Mouse (Mus musculus): ENCODE measurements at regions not wholly inside any gene's neighbourhood (a gene's known extent, or its start where the extent isn't known, plus 50 kb on each side); places are given as distances from the start of the nearest gene placed in this dataset.

DNA sequence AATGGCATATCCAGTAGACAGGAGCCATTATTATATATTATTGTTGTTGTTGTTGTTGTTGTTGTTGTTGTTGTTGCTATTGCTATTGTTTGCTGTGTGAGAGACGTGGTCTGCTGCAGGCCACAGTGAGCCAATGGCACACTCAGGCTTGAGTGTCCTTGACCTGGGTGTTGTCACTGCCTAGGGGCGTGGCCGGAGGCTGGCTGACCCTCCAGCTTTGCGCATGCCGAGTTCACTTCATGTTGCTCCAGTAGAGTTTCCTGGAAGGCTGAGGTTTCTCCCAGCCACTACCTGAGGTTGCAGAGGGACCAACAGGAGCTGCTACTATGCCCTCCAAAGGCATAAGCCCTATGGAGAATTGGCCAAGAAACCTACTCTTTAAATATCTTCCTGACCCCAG lies 83.1 kb upstream of the Csf3r start:
- DNase-seq: no peak

DNA sequence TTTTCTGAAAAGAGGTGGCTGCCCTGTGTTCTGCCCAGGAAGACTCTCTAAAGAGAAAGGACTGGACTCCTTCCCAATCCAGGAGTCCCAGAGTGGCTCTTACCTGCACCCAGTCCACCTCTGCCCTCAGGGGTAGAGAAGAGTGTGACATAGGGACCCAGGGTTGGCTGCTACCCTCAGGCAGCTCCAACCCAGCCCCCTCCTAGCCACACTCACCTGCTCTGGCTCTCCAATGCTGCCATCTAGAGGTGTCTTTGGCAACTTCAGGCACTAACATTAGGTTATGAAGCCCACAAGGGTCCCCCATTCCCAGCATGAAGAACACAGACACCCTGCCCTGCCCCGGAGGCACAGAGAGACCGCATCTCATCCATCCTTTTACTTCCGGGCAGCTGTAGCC lies 82.4 kb upstream of the Csf3r start:
- peak; percentile 12 for DNase-seq

DNA sequence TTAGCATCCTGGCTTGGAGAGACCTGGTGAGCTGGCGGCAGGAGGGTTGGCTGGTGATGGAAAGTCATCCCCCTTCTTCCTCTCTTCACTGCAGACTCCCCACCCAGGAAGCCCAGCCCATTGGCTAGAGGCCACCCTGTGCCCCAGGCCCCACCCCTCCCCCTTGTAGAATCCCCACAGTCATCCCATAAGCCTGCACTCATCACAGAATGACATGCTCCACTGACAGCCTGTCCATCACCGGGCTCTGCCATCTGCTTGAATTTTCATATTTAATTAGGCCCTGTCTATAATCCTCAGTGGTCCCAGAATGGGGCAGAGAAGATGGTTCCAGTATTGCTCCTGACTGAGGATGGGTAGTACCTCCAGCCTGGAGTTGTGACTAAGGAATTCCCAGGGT lies 79.3 kb upstream of the Csf3r start:
- DNase-seq: no peak

DNA sequence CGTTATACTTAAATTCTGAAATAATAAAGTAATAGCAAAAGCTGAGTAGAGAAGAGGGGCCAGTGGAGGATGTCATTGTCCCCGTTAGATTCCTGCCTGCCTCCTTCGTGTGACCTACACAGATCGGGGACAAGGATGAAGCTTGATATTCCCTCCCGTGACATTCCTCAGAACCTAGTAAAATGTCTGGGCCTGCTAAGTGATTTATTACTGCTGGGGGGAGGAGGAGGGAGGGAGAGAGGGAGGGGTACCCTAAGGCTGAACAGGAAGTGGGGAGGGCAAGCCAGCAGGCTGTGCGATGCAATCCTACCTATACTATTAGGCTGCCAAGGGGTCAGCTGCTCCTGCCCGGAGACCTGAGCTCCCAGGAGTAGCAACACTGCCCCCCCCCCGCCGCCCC lies 64.9 kb upstream of the Csf3r start:
- no peak for DNase-seq

DNA sequence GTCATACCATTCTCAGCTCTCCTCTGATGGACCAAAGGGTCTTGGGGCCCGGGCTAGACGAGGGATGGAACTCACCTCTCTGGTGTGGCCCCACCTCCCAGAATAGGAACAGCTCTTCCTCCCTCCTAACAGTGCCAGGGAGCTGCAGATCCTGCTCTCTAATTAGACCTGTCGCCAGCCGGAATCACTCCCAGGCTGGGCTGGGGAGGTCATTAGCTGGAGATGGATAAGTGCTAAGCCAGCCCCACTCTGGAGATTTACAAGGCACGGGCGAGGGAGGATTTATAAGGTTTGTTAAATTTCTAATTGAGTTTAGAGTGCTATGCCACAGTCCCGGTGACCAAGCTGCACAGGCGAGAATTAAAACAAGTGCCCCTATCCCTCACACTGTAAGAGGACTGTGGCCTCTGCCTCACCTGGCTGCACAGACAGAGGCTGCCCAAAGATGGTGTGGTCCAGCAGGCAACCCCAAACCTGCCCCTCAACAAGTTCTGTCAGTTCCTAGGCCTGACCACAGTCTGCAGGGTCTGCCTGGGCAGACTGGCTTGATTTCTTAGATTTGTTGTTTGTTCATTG lies 63.6 kb upstream of the Csf3r start:
- no peak for DNase-seq

DNA sequence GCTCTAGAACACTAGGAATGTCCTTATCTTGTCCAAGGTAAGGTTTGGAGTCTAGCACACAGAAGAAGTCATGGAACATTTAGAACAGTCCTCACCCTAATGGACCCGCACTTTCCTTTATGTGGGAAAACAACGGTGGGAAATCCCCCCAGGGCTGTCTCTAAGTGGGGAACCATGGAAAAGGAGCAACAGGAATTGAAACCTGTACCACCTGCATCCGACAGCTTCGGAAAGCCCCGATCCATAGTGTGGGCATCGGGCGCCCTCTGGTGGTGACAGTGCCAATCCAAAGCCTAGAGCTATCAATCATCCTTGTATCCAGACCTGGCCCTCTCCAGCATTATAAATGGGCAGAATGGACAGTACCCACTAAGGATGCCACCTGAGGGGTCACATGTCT lies 61.7 kb upstream of the Csf3r start:
- peak; percentile 72 for DNase-seq

Data from kidney, adult 9 months (tissue).